Mouse (Mus musculus) CH12.LX (cell line): ENCODE results near the gene Ttc39b. TPM values are rescaled to one million over a fixed set of nuclear protein-coding genes. Genes with fewer than 3 reads are reported as not detected.

ENCODE experiments used
- DNase-seq: peaks from one replicate; pipeline ENCODE4 v3.0.0-alpha.2; 2013; ENCODE audit errors: extremely low read depth
- H3K27ac ChIP-seq: 2 replicates; pipeline ENCODE4 v1.5.1; 2012; ENCODE audit warnings: low read depth, mild to moderate bottlenecking, control low read depth, moderate library complexity; ENCODE audit not compliant: insufficient read depth
- H3K27me3 ChIP-seq: replicated peaks from 2 replicates; pipeline ENCODE3; 2012; ENCODE audit warnings: inconsistent platforms
- H3K36me3 ChIP-seq, 2 experiments: replicated peaks in 1 of 2; 2 replicates each; pipeline versions ENCODE3 to v1.6.1; 2012; ENCODE audit warnings: inconsistent platforms in 1 of 2, low read length in 1 of 2, mild to moderate bottlenecking in 1 of 2, mixed read lengths in 1 of 2, moderate library complexity in 1 of 2; ENCODE audit not compliant: control insufficient read depth in 1 of 2, insufficient read depth in 1 of 2
- H3K4me1 ChIP-seq, 2 experiments: 2 replicates each; pipeline ENCODE4 v1.6.1; 2012; ENCODE audit warnings: inconsistent platforms in 1 of 2, moderate library complexity in 1 of 2; ENCODE audit not compliant: insufficient read depth in 2 of 2, control insufficient read depth in 1 of 2
- H3K4me2 ChIP-seq: 2 replicates; pipeline ENCODE4 v1.6.1; 2012; ENCODE audit warnings: low read depth, mild to moderate bottlenecking, control low read depth; ENCODE audit not compliant: poor library complexity, insufficient read depth, severe bottlenecking
- H3K4me3 ChIP-seq, 3 experiments: fragments of 150-350 bp in 1 of 3; sonication (generic) in 1 of 3; replicated peaks in 1 of 3; 2 replicates each; pipeline versions ENCODE3 to v1.5.1; 2011 to 2012; ENCODE audit warnings: low read depth in 2 of 3, low read length in 2 of 3, mild to moderate bottlenecking in 2 of 3, moderate library complexity in 2 of 3, control low read depth in 1 of 3, improper control_type of control experiment in 1 of 3, inconsistent platforms in 1 of 3, mixed read lengths in 1 of 3; ENCODE audit not compliant: poor library complexity in 1 of 3
- H3K79me2 ChIP-seq: replicated peaks from 2 replicates; pipeline ENCODE4 v1.6.1; 2012; ENCODE audit warnings: mild to moderate bottlenecking, moderate library complexity; ENCODE audit not compliant: control insufficient read depth, poor library complexity, insufficient read depth, severe bottlenecking; ENCODE audit errors: extremely low read depth
- H3K9ac ChIP-seq: 2 replicates; pipeline ENCODE4 v1.6.1; 2012; ENCODE audit warnings: low read depth, mild to moderate bottlenecking, control low read depth, moderate library complexity; ENCODE audit not compliant: insufficient read depth
- H3K9me3 ChIP-seq: replicated peaks from 2 replicates; pipeline ENCODE3; 2012; ENCODE audit warnings: low read length, inconsistent platforms, mixed read lengths
- CHD1 ChIP-seq: IDR thresholded peaks from 2 replicates; pipeline ENCODE4 v1.6.1; 2012; ENCODE audit warnings: low read depth, low read length, improper control_type of control experiment, inconsistent platforms
- ELF1 ChIP-seq: IDR thresholded peaks from 2 replicates; pipeline ENCODE4 v1.6.1; 2014; ENCODE audit warnings: low read depth, mild to moderate bottlenecking, inconsistent platforms, low read length, improper control_type of control experiment
- GABPA ChIP-seq: IDR thresholded peaks from 2 replicates; pipeline ENCODE4 v1.6.1; 2012; ENCODE audit warnings: low read depth, low read length, improper control_type of control experiment, inconsistent platforms; ENCODE audit not compliant: insufficient replicate concordance
- JUN ChIP-seq: IDR thresholded peaks from 2 replicates; pipeline ENCODE4 v1.6.1; 2011; ENCODE audit warnings: low read depth, mild to moderate bottlenecking, low read length, improper control_type of control experiment, moderate library complexity; ENCODE audit not compliant: insufficient read depth
- MAFK ChIP-seq: IDR thresholded peaks from 2 replicates; pipeline ENCODE4 v1.6.1; 2011; ENCODE audit warnings: low read length, improper control_type of control experiment; ENCODE audit not compliant: insufficient replicate concordance
- MAX ChIP-seq: IDR thresholded peaks from 2 replicates; pipeline ENCODE4 v1.6.1; 2011; ENCODE audit warnings: low read length, improper control_type of control experiment
- MAZ ChIP-seq: IDR thresholded peaks from 2 replicates; pipeline ENCODE4 v1.6.1; 2012; ENCODE audit warnings: low read depth, mild to moderate bottlenecking, inconsistent platforms, low read length, improper control_type of control experiment, moderate library complexity
- MXI1 ChIP-seq: IDR thresholded peaks from 2 replicates; pipeline ENCODE4 v1.6.1; 2011; ENCODE audit warnings: mild to moderate bottlenecking, low read depth, low read length, improper control_type of control experiment
- NELFE ChIP-seq: IDR thresholded peaks from 2 replicates; pipeline ENCODE4 v1.6.1; 2011; ENCODE audit warnings: low read depth, low read length, improper control_type of control experiment
- NRF1 ChIP-seq: IDR thresholded peaks from 2 replicates; pipeline ENCODE4 v1.6.1; 2014; ENCODE audit warnings: low read depth, mild to moderate bottlenecking, inconsistent platforms, low read length, improper control_type of control experiment, moderate library complexity
- POLR2AphosphoS2 ChIP-seq: IDR thresholded peaks from 2 replicates; pipeline ENCODE4 v1.6.1; 2011; ENCODE audit warnings: low read depth, low read length, improper control_type of control experiment
- RCOR1 ChIP-seq: conservative IDR thresholded peaks from 2 replicates; pipeline ENCODE4 v1.6.1; 2012; ENCODE audit warnings: low read depth, mild to moderate bottlenecking, inconsistent platforms, low read length, improper control_type of control experiment
- SIN3A ChIP-seq: IDR thresholded peaks from 2 replicates; pipeline ENCODE4 v1.6.1; 2012; ENCODE audit warnings: low read length, improper control_type of control experiment, inconsistent platforms
- TCF12 ChIP-seq: IDR thresholded peaks from 2 replicates; pipeline ENCODE4 v1.6.1; 2014; ENCODE audit warnings: low read depth, mild to moderate bottlenecking, inconsistent platforms, low read length, improper control_type of control experiment
- USF1 ChIP-seq: IDR thresholded peaks from 2 replicates; pipeline ENCODE4 v1.6.1; 2014; ENCODE audit warnings: low read depth, mild to moderate bottlenecking, inconsistent platforms, low read length, improper control_type of control experiment
- USF2 ChIP-seq: conservative IDR thresholded peaks from 2 replicates; pipeline ENCODE4 v1.6.1; 2011; ENCODE audit warnings: low read depth, low read length, improper control_type of control experiment
- ZC3H11A ChIP-seq: IDR thresholded peaks from 2 replicates; pipeline ENCODE4 v1.6.1; 2012; ENCODE audit warnings: low read depth, mild to moderate bottlenecking, inconsistent platforms, low read length, improper control_type of control experiment
- ZMIZ1 ChIP-seq: IDR thresholded peaks from 2 replicates; pipeline ENCODE4 v1.6.1; 2012; ENCODE audit warnings: low read depth, mild to moderate bottlenecking, inconsistent platforms, low read length, improper control_type of control experiment
- ZNF384 ChIP-seq: IDR thresholded peaks from 2 replicates; pipeline ENCODE4 v1.6.1; 2012; ENCODE audit warnings: low read depth, low read length, improper control_type of control experiment, inconsistent platforms
- dilution Hi-C: fragments of 300-500 bp; cut with MboI; formaldehyde crosslinking; loops from 2 replicates; pipeline ENCODE4 v1.14.3; 2020; ENCODE audit warnings: low sequenced_read_pairs; ENCODE audit not compliant: extremely low pct_unique_long_range_greater_than_20kb, extremely low pct_ligation_motif_present
- in situ Hi-C: fragments of 300-500 bp; cut with MboI; formaldehyde crosslinking; loops from 3 replicates; pipeline ENCODE4 v1.14.3; 2019; ENCODE audit warnings: low sequenced_read_pairs, low pct_ligation_motif_present, low pct_unique_long_range_greater_than_20kb, mixed read lengths
- polyA plus RNA-seq: library from polyadenylated mRNA; unstranded; fragments of >175 nt; gene quantifications from 2 replicates; pipeline ENCODE4 v1.2.1, GENCODE M21; 2012; ENCODE audit warnings: low read depth; ENCODE audit not compliant: insufficient read length
- total RNA-seq, 2 experiments: library from RNA; depleted of rRNA; stranded (reverse); fragments of 300-350 nt in 1 of 2; fragments of >200 nt in 1 of 2; gene quantifications; 2 replicates each; pipeline ENCODE4 v1.2.3; 2012 to 2014

Ttc39b gene
- total and polyA plus RNA-seq, 3 experiments, result 12.6 to 16.7 (median 15.7) TPM

GRCm38 (mm10) chr4:83282424-83282823, 41.6 kb downstream of the Ttc39b start:
- Histone ChIP-seq H3K27ac (no peak overlapping the region), H3K4me1 (no peaks in the 10 kb centered on the region), H3K9ac (no peak overlapping the region), H3K27me3 (no peaks in the 10 kb centered on the region), H3K79me2 (no peaks in the 10 kb centered on the region), H3K9me3 (no peaks in the 10 kb centered on the region), H3K36me3 (peaks cover 0 to 19% of the 10 kb centered on the region in 2 experiments), H3K4me2 (no peak overlapping the region), H3K4me3 (no peak overlapping the region)
- dilution Hi-C loops (no loop called here), in situ Hi-C loops (no loop called here)
- DNase-seq, result no peak
- no peak for TF ChIP-seq USF2
- TF ChIP-seq MAZ, result no peak
- TF ChIP-seq GABPA, result no peak
- TF ChIP-seq ZMIZ1, result no peak
- no peak for TF ChIP-seq MAX
- no peak for TF ChIP-seq RCOR1
- TF ChIP-seq CHD1, result no peak
- no peak for TF ChIP-seq ZC3H11A
- no peak for TF ChIP-seq MAFK
- TF ChIP-seq JUN, result no peak
- no peak for TF ChIP-seq MXI1
- no peak for TF ChIP-seq NRF1
- no peak for TF ChIP-seq TCF12
- TF ChIP-seq SIN3A, result no peak
- TF ChIP-seq NELFE, result no peak
- TF ChIP-seq POLR2AphosphoS2, result no peak
- TF ChIP-seq USF1, result no peak
- TF ChIP-seq ELF1, result no peak

- Histone ChIP-seq H3K27ac (no peak overlapping the region), H3K4me2 (no peak overlapping the region), H3K79me2 (no peaks in the 10 kb centered on the region; the same call in 1 of the 2 replicates), H3K36me3 (peaks cover 0 to 16% of the 10 kb centered on the region in 2 experiments), H3K27me3 (no peaks in the 10 kb centered on the region), H3K4me3 (no peak overlapping the region), H3K9ac (no peak overlapping the region), H3K9me3 (no peaks in the 10 kb centered on the region), H3K4me1 (peaks cover 0 to 5% of the 10 kb centered on the region in 2 experiments; a peak in 2 of 4 replicates)
- dilution Hi-C loops, result no loop called here
- no peak for TF ChIP-seq ZNF384
- in situ Hi-C loops, result no loop called here
- DNase-seq, result no peak
These were observed 44.8 kb downstream of the Ttc39b start for GRCm38 (mm10) chr4:83279236-83279635.
